Mouse (Mus musculus): ENCODE results near the gene Rrm1. TPM values are rescaled to one million over a fixed set of nuclear protein-coding genes. Genes with fewer than 3 reads are reported as not detected.
"Not testable (repeated sequence)": the region's sequence is repeated elsewhere in the genome, so short reads cannot be mapped to it uniquely, and the experiment has no call there.

Gene Rrm1
- total and polyA plus RNA-seq, 2 experiments from 2014 or later = 39.3 to 41.2 TPM

DNA sequence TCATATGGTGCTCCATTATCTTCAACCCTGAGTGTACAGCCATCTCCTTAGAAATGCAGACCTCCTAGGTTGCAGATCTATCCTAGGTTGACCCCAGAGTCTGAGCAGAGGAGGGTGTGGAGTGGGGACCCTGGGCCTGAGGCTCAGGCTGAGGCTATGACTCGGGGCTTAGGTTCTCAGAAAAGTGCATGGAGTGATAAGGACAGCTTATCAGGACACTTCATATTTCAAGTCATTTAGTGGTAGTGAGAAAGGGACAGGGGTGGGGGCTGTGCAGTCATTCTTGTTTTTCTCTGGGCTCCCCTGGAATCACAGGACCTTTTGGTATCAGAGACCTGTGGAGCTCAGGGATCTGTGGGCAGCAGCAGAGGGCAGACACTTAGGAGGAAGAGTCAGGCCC is 44.6 kb downstream of the Rrm1 start:
- WGBS = 96% methylated on average over 1 of the region's 1 CpGs
- no peak overlapping the region for H3K9ac ChIP-seq (replicated peaks; ENCODE audit: low read length)
- H3K36me3 ChIP-seq (ENCODE audit: insufficient read depth, low read length) = no peaks in the 10 kb centered on the region
- ATAC-seq (no peak), DNase-seq (ENCODE audit: low spot score) (no peak)
- no peak overlapping the region for H3K4me2 ChIP-seq (ENCODE audit: low read depth, low read length)
- no peaks in the 10 kb centered on the region for H3K4me1 ChIP-seq (ENCODE audit: insufficient read depth, low read length)
- no peak for TF ChIP-seq CTCF (IDR thresholded peaks at IDR 0.05; ENCODE audit: low read depth)
- H3K4me3 ChIP-seq (ENCODE audit: low read length) = no peak overlapping the region
- no peaks in the 10 kb centered on the region for H3K27me3 ChIP-seq (ENCODE audit: insufficient read depth, low read length)
- H3K9me3 ChIP-seq (ENCODE audit: low read length) = no peaks in the 10 kb centered on the region
- no peak overlapping the region for H3K27ac ChIP-seq

DNA sequence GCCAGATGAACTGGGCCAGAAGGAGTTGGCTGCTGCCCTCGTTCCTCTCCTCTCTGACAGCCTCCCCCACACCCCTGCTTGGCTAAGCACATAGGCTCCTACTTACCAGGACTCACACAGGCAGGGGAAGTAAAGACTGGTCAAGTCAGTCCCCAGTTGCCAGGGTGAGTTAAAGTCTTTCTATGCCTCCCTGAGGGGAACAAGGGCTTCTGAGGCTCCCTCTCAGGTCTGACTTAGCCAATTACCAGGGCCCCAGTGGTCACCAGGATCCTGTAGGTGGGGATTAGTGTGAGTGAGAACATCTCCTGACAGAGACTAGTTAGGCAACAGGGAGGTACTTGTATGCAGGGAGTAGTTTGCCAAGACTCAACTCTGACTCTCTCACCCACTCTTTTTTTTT is 46.7 kb downstream of the Rrm1 start, which contains the start of gene Olfr544:
Gene Olfr544 (minus strand): TSS at position 153 of the 400 bp plus-strand sequence.
- 67% methylated on average over 1 of the region's 1 CpGs for WGBS
- no peak for DNase-seq (ENCODE audit: low spot score)
- TF ChIP-seq CTCF (IDR thresholded peaks at IDR 0.05; ENCODE audit: low read depth) = no peak

DNA sequence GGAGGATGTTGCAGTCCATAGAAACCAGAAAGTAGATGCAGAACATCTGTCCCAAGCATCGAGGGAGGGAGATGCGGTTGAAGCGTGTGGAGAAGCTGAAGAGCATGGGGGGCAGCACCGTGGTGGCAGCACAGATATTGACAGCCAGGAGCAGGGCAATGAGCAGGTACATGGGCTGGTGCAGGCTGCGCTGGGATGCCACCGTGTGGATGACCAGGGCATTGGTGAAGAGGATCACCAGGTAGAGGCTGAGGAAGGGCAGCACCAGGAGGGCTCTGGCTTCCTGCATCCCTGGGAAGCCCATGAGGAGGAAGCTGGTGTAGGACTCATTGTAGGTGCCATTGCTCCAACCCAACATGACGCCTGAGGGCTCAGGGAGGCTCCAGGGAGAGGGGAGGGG is 52.9 kb downstream of the Rrm1 start:
- H3K9me3 ChIP-seq (ENCODE audit: low read length); H3K4me3 ChIP-seq (ENCODE audit: low read length); ATAC-seq; H3K27me3 ChIP-seq (ENCODE audit: insufficient read depth, low read length); H3K9ac ChIP-seq (replicated peaks; ENCODE audit: low read length); H3K4me1 ChIP-seq (ENCODE audit: insufficient read depth, low read length); DNase-seq (ENCODE audit: low spot score); H3K27ac ChIP-seq; H3K36me3 ChIP-seq (ENCODE audit: insufficient read depth, low read length); H3K4me2 ChIP-seq (ENCODE audit: low read depth, low read length): not testable (repeated sequence)
- WGBS = 63% methylated on average over 6 of the region's 7 CpGs

More for the DNA sequence above, 46.7 kb downstream of the Rrm1 start, which contains the start of gene Olfr544:
- H3K27me3 ChIP-seq (ENCODE audit: insufficient read depth, low read length) = no peaks in the 10 kb centered on the region
- no peak within 1 kb of the TSS for H3K9ac ChIP-seq (replicated peaks; ENCODE audit: low read length)
- no peak within 1 kb of the TSS for H3K4me2 ChIP-seq (ENCODE audit: low read depth, low read length)
- no peak within 1 kb of the TSS for H3K27ac ChIP-seq
- no peak within 1 kb of the TSS for H3K4me3 ChIP-seq (ENCODE audit: low read length)
- H3K4me1 ChIP-seq (ENCODE audit: insufficient read depth, low read length) = no peaks in the 10 kb centered on the region
- no peak for ATAC-seq
- H3K9me3 ChIP-seq (ENCODE audit: low read length) = no peaks in the 10 kb centered on the region
- no peaks in the 10 kb centered on the region for H3K36me3 ChIP-seq (ENCODE audit: insufficient read depth, low read length)

DNA sequence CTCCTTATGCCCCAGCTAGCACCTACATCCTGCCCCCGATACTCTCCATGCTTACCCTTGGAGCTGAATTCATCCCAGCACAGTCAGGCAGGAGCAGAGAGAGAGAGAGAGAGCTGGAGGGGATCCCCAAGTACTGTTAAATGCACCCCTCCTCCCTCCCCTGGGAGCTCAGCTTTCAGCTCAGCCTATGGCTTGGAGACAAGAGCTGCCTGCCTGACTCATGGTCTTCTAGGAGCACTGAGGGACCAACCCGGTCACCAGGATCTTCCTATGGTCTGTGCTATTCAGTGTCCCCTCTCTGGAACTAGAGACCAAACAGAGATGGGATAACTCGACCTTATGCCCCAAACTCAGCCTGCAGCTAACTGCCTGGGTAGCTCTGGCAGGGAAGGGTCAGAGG is 58.0 kb downstream of the Rrm1 start, which contains the start of gene Olfr545:
Gene Olfr545 (minus strand): TSS at position 101 of the 400 bp plus-strand sequence.
- ATAC-seq (no peak), DNase-seq (ENCODE audit: low spot score) (no peak)
- TF ChIP-seq CTCF (IDR thresholded peaks at IDR 0.05; ENCODE audit: low read depth) = no peak
- Histone ChIP-seq H3K4me2 (ENCODE audit: low read depth, low read length) (no peak within 1 kb of the TSS), H3K36me3 (ENCODE audit: insufficient read depth, low read length) (no peaks in the 10 kb centered on the region), H3K27ac (no peak within 1 kb of the TSS), H3K9ac (replicated peaks; ENCODE audit: low read length) (no peak within 1 kb of the TSS), H3K4me3 (ENCODE audit: low read length) (no peak within 1 kb of the TSS), H3K27me3 (ENCODE audit: insufficient read depth, low read length) (no peaks in the 10 kb centered on the region), H3K4me1 (ENCODE audit: insufficient read depth, low read length) (no peaks in the 10 kb centered on the region), H3K9me3 (ENCODE audit: low read length) (no peaks in the 10 kb centered on the region)
- 75% methylated on average over 3 of the region's 3 CpGs for WGBS

DNA sequence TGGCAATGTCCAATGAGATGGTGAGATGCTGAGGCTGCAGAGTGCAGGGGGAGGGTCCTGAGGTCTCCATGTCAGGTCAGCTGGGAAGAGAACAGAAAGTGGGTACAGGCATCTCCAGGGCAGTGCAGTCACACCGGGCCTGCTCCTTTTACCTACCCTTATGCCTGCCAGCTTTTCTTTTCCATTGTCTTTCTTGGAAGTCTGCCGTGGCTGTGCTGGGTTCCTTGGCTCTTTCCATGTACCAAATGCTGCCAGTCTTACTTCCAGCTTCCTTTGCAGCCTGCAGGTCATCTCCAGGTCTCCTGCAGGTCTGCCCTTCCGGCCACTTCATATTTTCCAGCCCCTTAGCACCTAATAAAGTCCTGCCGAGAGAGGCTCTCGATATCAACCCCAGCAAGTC is 60.5 kb downstream of the Rrm1 start:
- no peaks in the 10 kb centered on the region for H3K36me3 ChIP-seq (ENCODE audit: insufficient read depth, low read length)
- no peak for TF ChIP-seq CTCF (IDR thresholded peaks at IDR 0.05; ENCODE audit: low read depth)
- WGBS = 85% methylated on average over 5 of the region's 5 CpGs
- no peak overlapping the region for H3K4me3 ChIP-seq (ENCODE audit: low read length)
- no peaks in the 10 kb centered on the region for H3K9me3 ChIP-seq (ENCODE audit: low read length)
- H3K4me2 ChIP-seq (ENCODE audit: low read depth, low read length) = no peak overlapping the region
- no peaks in the 10 kb centered on the region for H3K4me1 ChIP-seq (ENCODE audit: insufficient read depth, low read length)
- H3K27me3 ChIP-seq (ENCODE audit: insufficient read depth, low read length) = no peaks in the 10 kb centered on the region
- no peak overlapping the region for H3K27ac ChIP-seq
- DNase-seq (ENCODE audit: low spot score) = no peak
- no peak overlapping the region for H3K9ac ChIP-seq (replicated peaks; ENCODE audit: low read length)
- no peak for ATAC-seq

DNA sequence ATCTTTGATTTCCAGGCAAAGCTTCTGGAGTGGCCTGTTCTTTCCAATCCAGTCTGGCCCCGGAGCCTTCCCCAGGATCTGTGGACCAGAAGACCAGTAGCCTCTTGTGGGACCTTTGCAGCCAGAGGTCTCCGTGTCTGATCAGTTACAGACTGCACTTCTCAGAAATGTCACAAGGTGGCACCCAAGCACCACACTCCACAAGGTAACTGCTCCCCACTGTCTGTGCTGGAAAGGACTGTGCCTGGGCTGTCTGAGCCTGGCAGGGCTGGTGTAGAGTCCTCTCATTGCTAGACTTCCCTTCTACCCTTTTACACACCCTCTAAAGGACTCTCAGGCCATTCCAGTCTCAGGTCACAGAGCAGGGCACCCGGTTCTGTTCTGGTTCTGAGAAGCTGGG is 65.4 kb downstream of the Rrm1 start:
- 48% methylated on average over 3 of the region's 3 CpGs for WGBS

DNA sequence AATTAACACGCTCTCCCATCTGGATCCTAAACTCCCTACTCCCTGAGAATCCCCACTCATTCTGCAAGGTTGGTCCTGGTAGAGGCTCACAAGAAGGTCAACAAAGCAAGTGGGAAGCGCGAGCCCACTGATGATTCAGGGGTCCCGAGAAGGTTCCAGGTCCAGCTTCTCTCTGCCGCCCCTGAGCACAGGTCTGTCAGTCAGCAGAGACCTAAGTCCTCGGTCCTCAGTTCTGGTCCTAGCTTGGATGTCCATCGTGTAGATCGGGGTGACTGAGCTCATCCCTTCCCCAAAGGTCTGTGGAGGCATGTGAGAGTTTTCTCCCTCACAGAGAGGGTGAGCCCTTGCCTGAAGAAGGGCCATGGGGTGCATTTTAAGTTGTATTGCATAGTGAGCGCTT is 66.6 kb downstream of the Rrm1 start:
- DNase-seq (ENCODE audit: low spot score) (no peak), ATAC-seq (no peak)
- H3K9ac ChIP-seq (replicated peaks; ENCODE audit: low read length) = no peak overlapping the region
- H3K4me2 ChIP-seq (ENCODE audit: low read depth, low read length) = no peak overlapping the region
- H3K36me3 ChIP-seq (ENCODE audit: insufficient read depth, low read length) = no peaks in the 10 kb centered on the region
- H3K4me1 ChIP-seq (ENCODE audit: insufficient read depth, low read length) = no peaks in the 10 kb centered on the region; the same call in 1 of the 2 replicates
- H3K27me3 ChIP-seq (ENCODE audit: insufficient read depth, low read length) = no peaks in the 10 kb centered on the region
- H3K27ac ChIP-seq = no peak overlapping the region
- no peak for TF ChIP-seq CTCF (IDR thresholded peaks at IDR 0.05; ENCODE audit: low read depth)
- WGBS = 90% methylated on average over 9 of the region's 9 CpGs
- H3K9me3 ChIP-seq (ENCODE audit: low read length) = no peaks in the 10 kb centered on the region
- H3K4me3 ChIP-seq (ENCODE audit: low read length) = no peak overlapping the region

More for the DNA sequence above, 65.4 kb downstream of the Rrm1 start:
- H3K9me3 ChIP-seq (ENCODE audit: low read length) = no peaks in the 10 kb centered on the region
- H3K27me3 ChIP-seq (ENCODE audit: insufficient read depth, low read length) = no peaks in the 10 kb centered on the region
- TF ChIP-seq CTCF (IDR thresholded peaks at IDR 0.05; ENCODE audit: low read depth) = peak; percentile 98
- H3K27ac ChIP-seq = no peak overlapping the region
- ATAC-seq = peak; percentile 89
- H3K4me3 ChIP-seq (ENCODE audit: low read length) = no peak overlapping the region
- DNase-seq (ENCODE audit: low spot score) = peak; percentile 84
- H3K4me1 ChIP-seq (ENCODE audit: insufficient read depth, low read length) = no peaks in the 10 kb centered on the region
- no peak overlapping the region for H3K9ac ChIP-seq (replicated peaks; ENCODE audit: low read length)
- H3K36me3 ChIP-seq (ENCODE audit: insufficient read depth, low read length) = no peaks in the 10 kb centered on the region
- no peak overlapping the region for H3K4me2 ChIP-seq (ENCODE audit: low read depth, low read length)

Data from hindbrain, postnatal 0 days (tissue).